Mouse (Mus musculus): ENCODE data around the gene Map7d3. TPM values are rescaled to one million over a fixed set of nuclear protein-coding genes. Genes with fewer than 3 reads are reported as not detected.

The Map7d3 gene
- total RNA-seq, 2 experiments from 2014 or later, result 3.0 to 3.8 TPM

Other genes with a start within 250 kb of the Map7d3 start
- 10 to 100 TPM; 15.5 to 16.4 TPM for gene Mmgt1, start 224.3 kb downstream of the Map7d3 start, total RNA-seq (2021)
- gene Slc9a6, start 212.6 kb downstream of the Map7d3 start, total RNA-seq (2021), result 10 to 100 TPM; 17.5 to 18.8 TPM
- 1,000 to 10,000 TPM; 1,382 to 1,696 TPM for gene Fhl1, start 90.5 kb downstream of the Map7d3 start, total RNA-seq (2021)
- not detected for gene Adgrg4, start 47.8 kb upstream of the Map7d3 start, total RNA-seq (2021)
- not detected for gene Brs3, start 220.7 kb upstream of the Map7d3 start, total RNA-seq (2021)
- gene Htatsf1, start 231.3 kb upstream of the Map7d3 start, total RNA-seq (2021), result 10 to 100 TPM; 56.2 to 61.4 TPM